Comparison of ENCODE assay signal across 8 mouse cellular contexts in the genomic region with DNA sequence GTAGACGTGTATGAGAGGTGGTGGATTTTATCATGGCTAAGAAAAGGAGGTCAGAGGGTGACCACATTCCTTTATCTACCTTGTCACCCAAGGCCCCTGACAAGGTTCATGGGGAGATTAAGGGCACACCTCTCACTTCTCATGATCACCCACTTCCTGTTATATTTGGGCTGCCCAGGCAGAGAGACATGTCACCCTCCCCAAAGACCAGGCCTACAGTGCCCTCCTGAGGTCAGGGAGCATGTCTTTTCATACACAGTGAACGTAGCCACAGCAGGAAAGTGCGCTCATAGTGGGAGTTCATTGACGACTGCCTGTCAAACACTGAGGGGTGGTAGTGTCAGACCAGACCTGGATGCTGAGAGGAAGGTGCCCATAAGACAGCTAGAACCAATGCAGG.
DNase-seq lines count a peak whose midpoint lies in the region; ATAC-seq and TF ChIP-seq lines count a peak whose summit lies in the region.

No protein-coding gene starts in this region.

- ATAC-seq in frontal cortex, adult (ENCODE audit: low TSS enrichment) = peak; percentile 4; the same call in 1 of the 2 replicates
- peak; percentile 62 for ATAC-seq in lung, postnatal 0 days

- no peaks in the 10 kb centered on the region for H3K9me3 ChIP-seq in lung, postnatal 0 days (ENCODE audit: low read length)

- TF ChIP-seq CTCF in lung, postnatal 0 days (IDR thresholded peaks at IDR 0.05) = peak; percentile 79

- TF ChIP-seq EP300 in lung, postnatal 0 days (IDR thresholded peaks at IDR 0.05) = no peak

- no peak overlapping the region for H3K4me3 ChIP-seq in lung, postnatal 0 days (ENCODE audit: low read depth, low read length)

- H3K4me1 ChIP-seq in lung, postnatal 0 days (ENCODE audit: insufficient read depth, low read depth, low read length) = no peaks in the 10 kb centered on the region

- H3K27me3 ChIP-seq in lung, postnatal 0 days (replicated peaks; ENCODE audit: insufficient read depth, low read length) = no peaks in the 10 kb centered on the region

- no peak overlapping the region for H3K4me2 ChIP-seq in lung, postnatal 0 days (replicated peaks; ENCODE audit: low read depth, low read length)

- DNase-seq in frontal cortex, postnatal 10 days (ENCODE audit: low spot score in 2 of 2) = no peak
- peak; percentile 43 for DNase-seq in retina, postnatal 1 day
- DNase-seq in retina, embryonic 14.5 days (ENCODE audit: low spot score) = no peak
- peak; percentile 52 for DNase-seq in cerebellum, adult 8-10 months
- DNase-seq in lung, postnatal 0 days (ENCODE audit: low spot score) = no peak
- DNase-seq in yolk sac, embryonic 10.5 days (ENCODE audit: low spot score) = no peak
- DNase-seq in urinary bladder, postnatal 4 days (ENCODE audit: low spot score in 2 of 2) = no peak

- 37% methylated on average over 4 of the region's 4 CpGs for WGBS in lung, postnatal 0 days

- no peaks in the 10 kb centered on the region for H3K36me3 ChIP-seq in lung, postnatal 0 days (ENCODE audit: insufficient read depth, low read length)

- no peak overlapping the region for H3K9ac ChIP-seq in lung, postnatal 0 days (replicated peaks; ENCODE audit: low read depth)

- H3K27ac ChIP-seq in lung, postnatal 0 days (ENCODE audit: low read length) = no peak overlapping the region

Comparison
In these comparisons a context has a peak if more than half of its experiments do, and no peak if none do; other contexts are left out.
1. DNase-seq: peak in retina, postnatal 1 day (single experiment) and cerebellum, adult 8-10 months (single experiment); none in frontal cortex, postnatal 10 days (0 of 2), retina, embryonic 14.5 days (single experiment), lung, postnatal 0 days (single experiment), yolk sac, embryonic 10.5 days (single experiment) and urinary bladder, postnatal 4 days (0 of 2).